Mouse (Mus musculus): ENCODE measurements around the gene Shisa4. TPM values are rescaled to one million over a fixed set of nuclear protein-coding genes. Genes with fewer than 3 reads are reported as not detected.
"Not testable (repeated sequence)": the region's sequence is repeated elsewhere in the genome, so short reads cannot be mapped to it uniquely, and the experiment has no call there.

The Shisa4 gene
- total RNA-seq (2021): 100 to 1,000 TPM; 172 to 174 TPM
- long read RNA-seq, experiment 1, transcript Shisa4-201 (5 exons, 1,763 nt): major isoform, 77 of 113 reads
- long read RNA-seq, experiment 1, partial matches to known transcripts: 8 of 113 reads
- long read RNA-seq, experiment 1, other reads (novel, unspliced or antisense): 21 of 113 reads
- long read RNA-seq, experiment 2, transcript Shisa4-202 (2 exons, 851 nt): minor isoform, 5 of 81 reads
- long read RNA-seq, experiment 2, transcript Shisa4-201 (5 exons, 1,763 nt): major isoform, 61 of 81 reads
- long read RNA-seq, experiment 2, partial matches to known transcripts: 6 of 81 reads
- long read RNA-seq, experiment 2, other reads (novel, unspliced or antisense): 5 of 81 reads

- DNase-seq (ENCODE audit: extremely low spot score in 1 of 2, low spot score in 2 of 2): peak; percentile 80 to 82
- intact Hi-C loops (cut with DNase I): no loop called here
- TF ChIP-seq CTCF (IDR thresholded peaks at IDR 0.05): no peak; the same call in 1 of the 2 replicates
- H3K27ac ChIP-seq: peak within 1 kb of the TSS; percentile 98
- H3K4me3 ChIP-seq: peak within 1 kb of the TSS; percentile 56
Measured at GRCm38 (mm10) chr1:135374868-135375581, at the start of gene Shisa4. Shisa4 (minus strand) TSS chr1:135375237.

GRCm38 (mm10) chr1:135422772-135423171 lies 47.7 kb upstream of the Shisa4 start:
- intact Hi-C loops (cut with DNase I): no loop called here
- DNase-seq (ENCODE audit: extremely low spot score in 1 of 2, low spot score in 2 of 2): no peak
- no peak overlapping the region for H3K4me3 ChIP-seq
- H3K27ac ChIP-seq: no peak overlapping the region
- no peak for TF ChIP-seq CTCF (IDR thresholded peaks at IDR 0.05)

GRCm38 (mm10) chr1:135413996-135414395 lies 39.0 kb upstream of the Shisa4 start:
- TF ChIP-seq CTCF (IDR thresholded peaks at IDR 0.05): no peak

GRCm38 (mm10) chr1:135412130-135412529 lies 37.1 kb upstream of the Shisa4 start:
- intact Hi-C loops (cut with DNase I): no loop called here
- no peak for DNase-seq (ENCODE audit: extremely low spot score in 1 of 2, low spot score in 2 of 2)
- TF ChIP-seq CTCF (IDR thresholded peaks at IDR 0.05): no peak
- no peak overlapping the region for H3K4me3 ChIP-seq
- H3K27ac ChIP-seq: no peak overlapping the region

More at GRCm38 (mm10) chr1:135413996-135414395, 39.0 kb upstream of the Shisa4 start:
- Histone ChIP-seq H3K27ac (no peak overlapping the region), H3K4me3 (no peak overlapping the region)
- intact Hi-C loops (cut with DNase I): no loop called here
- DNase-seq (ENCODE audit: extremely low spot score in 1 of 2, low spot score in 2 of 2): no peak

- TF ChIP-seq CTCF (IDR thresholded peaks at IDR 0.05): no peak
- Histone ChIP-seq H3K27ac (no peak overlapping the region), H3K4me3 (no peak overlapping the region)
- intact Hi-C loops (cut with DNase I): no loop called here
- DNase-seq (ENCODE audit: extremely low spot score in 1 of 2, low spot score in 2 of 2): peak in 1 of 2 experiments; percentile 41
Measured at GRCm38 (mm10) chr1:135410967-135411366, 35.9 kb upstream of the Shisa4 start.

GRCm38 (mm10) chr1:135408973-135409372 lies 33.9 kb upstream of the Shisa4 start:
- DNase-seq (ENCODE audit: extremely low spot score in 1 of 2, low spot score in 2 of 2): no peak
- H3K27ac ChIP-seq: no peak overlapping the region
- intact Hi-C loops (cut with DNase I): no loop called here
- H3K4me3 ChIP-seq: no peak overlapping the region
- TF ChIP-seq CTCF (IDR thresholded peaks at IDR 0.05): no peak

GRCm38 (mm10) chr1:135405356-135405755 lies 30.3 kb upstream of the Shisa4 start:
- Histone ChIP-seq H3K4me3 (no peak overlapping the region), H3K27ac (no peak overlapping the region)
- DNase-seq (ENCODE audit: extremely low spot score in 1 of 2, low spot score in 2 of 2): no peak
- intact Hi-C loops (cut with DNase I): no loop called here
- TF ChIP-seq CTCF (IDR thresholded peaks at IDR 0.05): no peak

GRCm38 (mm10) chr1:135401452-135402110 lies 26.5 kb upstream of the Shisa4 start:
- peak; percentile 35 for TF ChIP-seq CTCF (IDR thresholded peaks at IDR 0.05)
- DNase-seq (ENCODE audit: extremely low spot score in 1 of 2, low spot score in 2 of 2): no peak
- intact Hi-C loops (cut with DNase I): no loop called here

GRCm38 (mm10) chr1:135399466-135399865 lies 24.4 kb upstream of the Shisa4 start:
- intact Hi-C loops (cut with DNase I): no loop called here
- TF ChIP-seq CTCF (IDR thresholded peaks at IDR 0.05): no peak
- H3K27ac ChIP-seq: no peak overlapping the region
- no peak for DNase-seq (ENCODE audit: extremely low spot score in 1 of 2, low spot score in 2 of 2)
- H3K4me3 ChIP-seq: no peak overlapping the region

More at GRCm38 (mm10) chr1:135401452-135402110, 26.5 kb upstream of the Shisa4 start:
- Histone ChIP-seq H3K4me3 (no peak overlapping the region), H3K27ac (no peak overlapping the region)

GRCm38 (mm10) chr1:135385161-135385560 lies 10.1 kb upstream of the Shisa4 start:
- Histone ChIP-seq H3K4me3 (no peak overlapping the region), H3K27ac (peak overlapping the region; percentile 56)
- no peak for DNase-seq (ENCODE audit: extremely low spot score in 1 of 2, low spot score in 2 of 2)
- TF ChIP-seq CTCF (IDR thresholded peaks at IDR 0.05): no peak
- intact Hi-C loops (cut with DNase I): no loop called here

GRCm38 (mm10) chr1:135384171-135384570 lies 9.1 kb upstream of the Shisa4 start:
- no peak for TF ChIP-seq CTCF (IDR thresholded peaks at IDR 0.05)
- Histone ChIP-seq H3K4me3 (no peak overlapping the region), H3K27ac (peak overlapping the region; percentile 56)
- intact Hi-C loops (cut with DNase I): no loop called here
- DNase-seq (ENCODE audit: extremely low spot score in 1 of 2, low spot score in 2 of 2): no peak

GRCm38 (mm10) chr1:135381560-135381959 lies 6.5 kb upstream of the Shisa4 start:
- intact Hi-C loops (cut with DNase I); DNase-seq (ENCODE audit: extremely low spot score in 1 of 2, low spot score in 2 of 2); H3K4me3 ChIP-seq: not testable (repeated sequence)
- H3K27ac ChIP-seq: peak overlapping the region; percentile 87
- TF ChIP-seq CTCF (IDR thresholded peaks at IDR 0.05): peak; percentile 51
